Mouse (Mus musculus) ES-E14 (cell line): ENCODE measurements around the gene Letm1. TPM values are rescaled to one million over a fixed set of nuclear protein-coding genes. Genes with fewer than 3 reads are reported as not detected.
A peak's percentile ranks its signal among the peaks of the same experiment; 100 is the strongest.

Experiments
- DNase-seq: peaks from one replicate; pipeline ENCODE4 v3.0.0-alpha.2; 2013; ENCODE audit warnings: low read depth, low spot score
- H3K27ac ChIP-seq: 2 replicates; pipeline ENCODE4 v1.5.1; 2012; ENCODE audit warnings: low read depth, mild to moderate bottlenecking, low read length, moderate library complexity, mixed read lengths; ENCODE audit not compliant: poor library complexity, insufficient read depth, severe bottlenecking
- H3K36me3 ChIP-seq: 2 replicates; pipeline ENCODE4 v1.6.1; 2012; ENCODE audit warnings: mild to moderate bottlenecking, low read length, moderate library complexity, mixed read lengths; ENCODE audit not compliant: control insufficient read depth, poor library complexity, insufficient read depth, severe bottlenecking
- H3K4me1 ChIP-seq, 2 experiments: fragments of 150-350 bp in 1 of 2; sonication (generic) in 1 of 2; 2 replicates each; pipeline ENCODE4 v1.6.1; 2012; ENCODE audit warnings: low read length in 2 of 2, mild to moderate bottlenecking in 1 of 2, mixed read lengths in 1 of 2; ENCODE audit not compliant: control insufficient read depth in 2 of 2, insufficient read depth in 2 of 2, poor library complexity in 1 of 2
- H3K4me3 ChIP-seq, 2 experiments: fragments of 150-350 bp in 1 of 2; sonication (generic) in 1 of 2; 2 replicates each; pipeline ENCODE4 v1.5.1; 2012; ENCODE audit warnings: low read length in 2 of 2, low read depth in 1 of 2, mild to moderate bottlenecking in 1 of 2, mixed read lengths in 1 of 2; ENCODE audit not compliant: insufficient read depth in 1 of 2, poor library complexity in 1 of 2, severe bottlenecking in 1 of 2
- H3K9ac ChIP-seq: 2 replicates; pipeline ENCODE4 v1.6.1; 2012; ENCODE audit warnings: low read depth, mild to moderate bottlenecking, low read length, mixed read lengths; ENCODE audit not compliant: poor library complexity, insufficient read depth, severe bottlenecking
- H3K9me3 ChIP-seq: fragments of 150-350 bp; sonication (generic); 2 replicates; pipeline ENCODE4 v1.6.1; 2012; ENCODE audit warnings: low read depth, mild to moderate bottlenecking, low read length; ENCODE audit not compliant: control insufficient read depth, insufficient read depth
- CHD2 ChIP-seq: IDR thresholded peaks from 2 replicates; pipeline ENCODE4 v1.6.1; 2014; ENCODE audit warnings: mild to moderate bottlenecking, low read depth, low read length, inconsistent platforms
- HCFC1 ChIP-seq: IDR thresholded peaks from 2 replicates; pipeline ENCODE4 v1.6.1; 2012; ENCODE audit warnings: low read length, inconsistent platforms, borderline replicate concordance; ENCODE audit not compliant: insufficient read depth
- MAFK ChIP-seq: IDR thresholded peaks from 2 replicates; pipeline ENCODE4 v1.6.1; 2014; ENCODE audit warnings: mild to moderate bottlenecking, low read depth, low read length, inconsistent platforms; ENCODE audit not compliant: insufficient read depth
- ZC3H11A ChIP-seq: IDR thresholded peaks from 2 replicates; pipeline ENCODE4 v1.6.1; 2012; ENCODE audit warnings: low read depth, mild to moderate bottlenecking, inconsistent platforms, low read length, borderline replicate concordance
- ZNF384 ChIP-seq: IDR thresholded peaks from 2 replicates; pipeline ENCODE4 v1.6.1; 2012; ENCODE audit warnings: low read depth, low read length, inconsistent platforms
- in situ Hi-C, 2 experiments: fragments of 600-800 bp; cut with MboI; formaldehyde crosslinking; loops; one replicate each; pipeline ENCODE4 v1.15.1; 2025; ENCODE audit warnings: low sequenced_read_pairs in 2 of 2, inconsistent platforms in 1 of 2; ENCODE audit not compliant: unreplicated experiment in 2 of 2
- total RNA-seq: library from RNA; depleted of rRNA; stranded (reverse); fragments of 300-350 nt; gene quantifications from 2 replicates; pipeline ENCODE4 v1.2.3, GENCODE M21; 2012

Gene Letm1
- total RNA-seq, 1 experiment: 36.5 TPM

GRCm38 (mm10) chr5:33704945-33705611 is 77.5 kb downstream of the Letm1 start:
- H3K9me3 ChIP-seq: no peaks in the 10 kb centered on the region
- in situ Hi-C loops: loop anchor here in 1 of 2 experiments (25.0 kb wide), 1 partner anchor 1682 kb away; the partner anchor contains the start of gene Hmx1
- H3K36me3 ChIP-seq: no peaks in the 10 kb centered on the region
- TF ChIP-seq HCFC1 (no peak), ZC3H11A (no peak), CHD2 (no peak)
- peaks cover 3 to 12% of the 10 kb centered on the region in 2 experiments; a peak in 3 of 4 replicates for H3K4me1 ChIP-seq
- no peak overlapping the region for H3K27ac ChIP-seq
- DNase-seq: no peak
- H3K4me3 ChIP-seq: no peak overlapping the region
- no peak overlapping the region for H3K9ac ChIP-seq

GRCm38 (mm10) chr5:33703999-33704398 is 78.6 kb downstream of the Letm1 start:
- H3K27ac ChIP-seq: no peak overlapping the region
- no peak overlapping the region for H3K4me3 ChIP-seq
- TF ChIP-seq ZC3H11A (no peak), MAFK (no peak), CHD2 (no peak), ZNF384 (no peak), HCFC1 (no peak)
- H3K36me3 ChIP-seq: no peaks in the 10 kb centered on the region
- DNase-seq: no peak
- no peak overlapping the region for H3K9ac ChIP-seq
- H3K4me1 ChIP-seq: peaks cover 3 to 12% of the 10 kb centered on the region in 2 experiments; a peak in 3 of 4 replicates
- in situ Hi-C loops: loop anchor here in 1 of 2 experiments (25.0 kb wide), 1 partner anchor 1683 kb away; the partner anchor contains the start of gene Hmx1
- H3K9me3 ChIP-seq: no peaks in the 10 kb centered on the region

- in situ Hi-C loops: loop anchor here in 1 of 2 experiments (25.0 kb wide), 1 partner anchor 1685 kb away; the partner anchor contains the start of gene Hmx1
- H3K9ac ChIP-seq: no peak overlapping the region
- no peak for DNase-seq
- H3K9me3 ChIP-seq: no peaks in the 10 kb centered on the region
- H3K4me1 ChIP-seq: peaks cover 3 to 12% of the 10 kb centered on the region in 2 experiments; a peak in 3 of 4 replicates
- TF ChIP-seq MAFK (0 out of 2 replicates have a peak, but pooled peaks have one; percentile 52), ZC3H11A (no peak), CHD2 (no peak), HCFC1 (no peak)
- peak overlapping the region; percentile 1 to 35; a peak in 2 of 4 replicates for H3K4me3 ChIP-seq
- no peak overlapping the region for H3K27ac ChIP-seq
- H3K36me3 ChIP-seq: no peaks in the 10 kb centered on the region
Observed at GRCm38 (mm10) chr5:33701832-33702231, 80.8 kb downstream of the Letm1 start.

- in situ Hi-C loops: loop anchor here in 1 of 2 experiments (25.0 kb wide), 1 partner anchor 1687 kb away; the partner anchor contains the start of gene Hmx1
- no peaks in the 10 kb centered on the region for H3K9me3 ChIP-seq
- H3K27ac ChIP-seq: no peak overlapping the region
- H3K9ac ChIP-seq: no peak overlapping the region
- TF ChIP-seq ZNF384: no peak
- TF ChIP-seq HCFC1: no peak
- TF ChIP-seq CHD2: no peak
- TF ChIP-seq MAFK: no peak
- no peak for TF ChIP-seq ZC3H11A
- H3K4me3 ChIP-seq: no peak overlapping the region
- peaks cover 3 to 7% of the 10 kb centered on the region in 2 experiments for H3K4me1 ChIP-seq
- no peaks in the 10 kb centered on the region for H3K36me3 ChIP-seq
- no peak for DNase-seq
Observed at GRCm38 (mm10) chr5:33700010-33700409, 82.6 kb downstream of the Letm1 start.
